Mouse (Mus musculus): ENCODE results near the gene Gm28043.
A peak's percentile ranks its signal among the peaks of the same experiment; 100 is the strongest.
"Not testable (repeated sequence)": the region's sequence is repeated elsewhere in the genome, so short reads cannot be mapped to it uniquely, and the experiment has no call there.

Gm28043 gene

GRCm38 (mm10) chr17:29682261-29682660, 67.6 kb downstream of the Gm28043 start:
- DNase-seq: no peak

- no peak for DNase-seq
Measured at GRCm38 (mm10) chr17:29683127-29683526, 68.5 kb downstream of the Gm28043 start.

DNA sequence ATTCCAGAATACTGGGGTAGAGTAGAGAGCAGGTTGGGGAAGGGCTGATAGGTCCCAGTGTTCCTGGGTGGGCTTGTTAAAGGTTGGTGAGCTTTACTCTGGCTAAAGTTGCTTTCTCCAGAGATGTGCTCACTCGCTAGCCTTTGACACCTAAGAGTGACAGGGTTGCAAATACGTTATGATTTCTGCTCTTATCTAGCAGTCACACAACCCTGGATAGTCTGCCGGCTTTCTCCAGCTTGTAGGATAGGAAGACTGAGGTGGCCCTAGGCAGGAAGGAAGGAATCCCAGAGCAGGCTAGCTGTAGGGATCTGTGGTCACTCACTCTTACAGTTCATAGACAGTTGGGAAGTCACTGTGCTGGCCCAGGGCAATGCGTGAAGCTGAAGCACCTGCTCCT, 69.6 kb downstream of the Gm28043 start:
- DNase-seq: no peak

- DNase-seq: no peak
Measured at GRCm38 (mm10) chr17:29686771-29687170, 72.1 kb downstream of the Gm28043 start.

GRCm38 (mm10) chr17:29687373-29687772, 72.7 kb downstream of the Gm28043 start:
- DNase-seq: no peak

DNA sequence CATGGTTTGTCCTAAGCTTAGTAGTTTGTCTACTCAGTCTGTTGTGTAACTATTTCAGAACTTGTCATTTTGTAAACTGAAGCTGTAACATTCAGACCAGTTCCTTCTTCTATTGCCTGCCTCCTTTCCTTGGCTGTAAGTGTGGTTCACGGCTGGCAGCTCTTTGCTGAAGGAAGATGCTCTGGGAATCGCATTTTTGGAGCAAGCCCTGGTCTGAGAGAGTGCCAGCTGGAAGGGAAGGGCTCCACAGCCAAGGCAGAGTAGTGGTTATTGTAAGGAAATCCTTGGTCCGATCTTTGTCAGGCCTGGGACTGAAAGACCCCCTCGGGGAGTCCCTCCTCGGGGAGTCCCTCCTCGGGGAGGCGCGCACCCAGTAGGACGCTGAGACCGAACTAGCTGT, 73.9 kb downstream of the Gm28043 start:
- peak; percentile 52 for DNase-seq

GRCm38 (mm10) chr17:29690257-29690656, 75.6 kb downstream of the Gm28043 start:
- no peak for DNase-seq

DNA sequence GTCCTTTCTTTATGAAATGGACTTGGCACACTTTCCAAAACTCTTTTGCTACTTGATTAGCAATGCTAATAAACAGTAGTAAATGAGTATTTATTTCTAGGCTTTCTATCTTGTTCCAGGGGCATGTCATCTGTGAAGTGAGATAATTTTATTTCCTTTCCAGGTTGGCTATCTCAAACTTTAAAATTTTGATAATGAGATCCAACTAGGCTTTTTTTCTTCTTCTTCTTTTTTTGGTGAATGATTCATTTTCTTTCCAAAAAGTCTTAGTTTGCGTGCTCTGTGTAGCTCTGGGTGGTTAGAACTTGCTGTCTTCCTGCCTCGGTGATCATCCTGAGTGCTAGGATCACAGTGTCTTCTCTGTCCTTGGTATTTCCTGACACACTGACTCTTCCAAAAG, 78.2 kb downstream of the Gm28043 start:
- no peak for DNase-seq

GRCm38 (mm10) chr17:29693571-29693970, 78.9 kb downstream of the Gm28043 start:
- DNase-seq: no peak

GRCm38 (mm10) chr17:29694516-29694915, 79.8 kb downstream of the Gm28043 start:
- DNase-seq: no peak

GRCm38 (mm10) chr17:29696940-29697339, 82.3 kb downstream of the Gm28043 start:
- no peak for DNase-seq

DNA sequence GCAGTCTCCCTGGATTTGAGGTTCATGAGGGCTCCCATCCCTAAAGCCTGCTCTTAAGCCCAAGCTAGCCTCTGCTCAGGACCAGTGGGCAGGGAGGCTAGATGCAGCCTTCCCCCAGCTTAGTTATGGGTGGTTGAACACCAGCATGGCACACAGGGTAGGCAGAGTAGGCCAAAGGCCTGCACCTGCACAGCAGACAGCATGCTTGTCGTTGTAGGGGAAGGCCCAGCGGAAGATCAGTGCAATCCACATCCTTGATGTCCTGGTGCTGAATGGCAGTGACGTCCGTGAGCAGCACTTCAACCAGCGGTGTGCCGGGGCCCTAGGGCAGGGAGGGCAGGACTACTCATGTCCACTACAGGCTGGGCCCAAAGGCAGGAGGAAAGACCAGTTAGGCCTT, 83.7 kb downstream of the Gm28043 start:
- no peak for DNase-seq

GRCm38 (mm10) chr17:29700573-29700972, 85.9 kb downstream of the Gm28043 start:
- no peak for DNase-seq

DNA sequence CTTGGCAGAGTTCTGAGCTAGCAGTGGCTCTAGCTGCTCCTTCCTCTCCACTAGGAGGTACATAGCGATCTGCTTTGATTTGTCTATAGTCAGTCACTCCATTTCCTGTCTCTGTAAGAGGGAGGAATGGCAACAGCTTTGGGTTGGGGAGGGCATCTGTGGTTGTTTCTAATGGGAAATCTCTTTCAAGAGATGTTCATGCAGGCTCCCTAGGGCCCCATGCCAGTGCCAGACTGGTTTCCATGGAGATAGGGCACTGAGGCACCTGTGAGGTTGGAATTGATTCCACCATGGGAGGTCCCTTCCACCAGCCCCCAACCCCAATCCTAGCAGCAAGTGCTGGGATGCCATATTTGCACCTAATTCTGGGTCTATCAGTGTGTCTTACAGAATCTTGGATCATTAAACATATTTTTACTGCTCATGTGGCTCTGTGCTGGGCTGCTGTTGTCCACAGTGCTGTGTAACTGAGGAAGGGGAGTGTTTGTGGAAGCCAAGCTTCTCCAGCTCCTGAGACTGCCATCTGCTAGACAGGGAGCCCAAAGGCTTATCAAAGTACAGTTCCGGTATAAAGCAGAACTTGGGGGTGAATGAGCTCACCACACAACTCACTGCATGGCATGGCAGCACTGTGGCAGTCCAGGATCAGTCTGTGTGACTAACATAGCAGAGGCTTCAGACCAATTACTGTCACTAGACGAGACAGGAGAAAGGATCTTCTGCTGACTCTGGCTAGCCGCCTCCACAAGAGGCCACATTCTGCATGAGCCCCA, 88.4 kb downstream of the Gm28043 start:
- DNase-seq: no peak

GRCm38 (mm10) chr17:29704781-29705180, 90.1 kb downstream of the Gm28043 start:
- peak; percentile 58 for DNase-seq

- no peak for DNase-seq
Measured at GRCm38 (mm10) chr17:29705881-29706280, 91.2 kb downstream of the Gm28043 start.

DNA sequence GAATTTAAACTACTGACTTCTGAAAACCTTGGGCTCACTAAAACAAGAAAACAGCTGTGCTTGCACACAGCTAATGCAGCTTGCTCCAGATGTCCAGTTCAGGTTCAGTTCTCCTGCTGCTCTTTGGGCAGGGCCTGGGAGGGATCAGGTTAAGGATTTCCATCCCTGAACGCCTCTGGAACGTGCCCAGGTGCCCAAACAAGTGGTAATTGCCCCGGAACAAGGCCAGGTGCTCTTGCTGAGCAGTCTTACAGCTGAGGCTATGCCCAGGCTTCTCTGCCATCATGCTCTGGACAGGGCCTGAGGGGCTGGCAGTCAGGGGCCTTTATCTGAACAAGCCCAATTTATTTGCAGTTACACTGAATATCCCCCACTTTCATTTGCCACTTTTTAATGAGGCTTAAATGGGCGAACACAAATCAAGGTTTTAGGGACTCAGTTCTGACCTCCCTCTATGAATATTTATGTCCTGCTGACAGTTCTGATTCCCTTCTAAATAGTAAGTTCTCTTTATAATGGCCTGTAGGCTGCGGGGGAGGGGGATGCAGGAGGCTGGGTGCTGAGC, 92.4 kb downstream of the Gm28043 start:
- DNase-seq: no peak

DNA sequence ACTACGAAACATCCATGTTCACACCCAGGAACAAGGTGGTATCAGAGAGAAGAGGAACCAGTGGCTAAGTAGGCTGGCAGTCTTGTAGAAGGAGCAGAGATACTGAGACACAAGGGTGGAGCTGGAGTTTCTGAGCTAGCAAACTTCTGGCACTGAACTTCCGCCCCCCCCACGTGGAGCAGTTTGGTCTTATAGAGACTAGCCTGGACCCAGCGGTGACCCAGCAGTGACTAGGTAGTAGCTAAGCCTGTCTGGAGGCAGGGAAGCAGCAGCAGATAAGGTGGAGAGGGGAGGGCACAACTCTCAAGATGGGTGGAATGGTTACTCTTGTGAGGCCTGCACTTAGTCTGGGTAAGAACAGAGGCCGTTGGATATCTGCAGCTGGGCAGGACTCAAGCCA, 94.1 kb downstream of the Gm28043 start:
- no peak for DNase-seq

GRCm38 (mm10) chr17:29710562-29711044, 95.9 kb downstream of the Gm28043 start:
- DNase-seq: no peak

DNA sequence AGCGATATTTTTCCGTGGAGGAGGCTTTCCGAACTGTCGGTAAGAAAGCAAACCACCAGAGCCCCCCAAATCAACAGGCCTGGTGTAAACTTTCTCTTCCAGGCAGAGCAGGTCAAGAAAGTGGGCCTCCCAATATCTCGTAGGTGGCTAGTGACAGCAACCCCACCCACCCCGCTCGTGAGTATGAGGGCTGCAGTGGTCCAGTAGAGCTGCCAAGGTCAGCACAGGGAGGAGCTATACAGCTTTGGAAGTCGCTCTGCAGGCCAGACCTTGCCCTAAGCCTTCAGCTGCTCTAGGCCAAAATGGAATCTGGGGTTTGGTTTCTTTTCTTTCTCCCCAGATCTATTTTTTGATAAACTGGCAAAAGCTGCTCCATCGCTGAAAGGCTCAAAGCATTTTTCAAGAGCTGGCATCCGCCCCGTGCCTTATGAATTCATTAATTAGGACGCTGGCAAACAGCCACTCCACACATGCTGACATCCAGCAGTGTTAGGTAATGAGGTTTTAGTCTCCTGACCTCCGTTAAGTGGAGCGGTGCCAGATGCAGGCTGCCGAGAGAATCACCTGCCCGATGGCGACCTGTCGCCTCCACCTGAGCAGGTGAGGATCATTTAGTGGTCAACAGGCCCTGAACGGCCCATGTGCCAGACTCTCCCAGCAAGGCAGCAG, 96.5 kb downstream of the Gm28043 start:
- peak; percentile 88 for DNase-seq

- no peak for DNase-seq
Measured at GRCm38 (mm10) chr17:29711745-29712431, 97.2 kb downstream of the Gm28043 start.

DNA sequence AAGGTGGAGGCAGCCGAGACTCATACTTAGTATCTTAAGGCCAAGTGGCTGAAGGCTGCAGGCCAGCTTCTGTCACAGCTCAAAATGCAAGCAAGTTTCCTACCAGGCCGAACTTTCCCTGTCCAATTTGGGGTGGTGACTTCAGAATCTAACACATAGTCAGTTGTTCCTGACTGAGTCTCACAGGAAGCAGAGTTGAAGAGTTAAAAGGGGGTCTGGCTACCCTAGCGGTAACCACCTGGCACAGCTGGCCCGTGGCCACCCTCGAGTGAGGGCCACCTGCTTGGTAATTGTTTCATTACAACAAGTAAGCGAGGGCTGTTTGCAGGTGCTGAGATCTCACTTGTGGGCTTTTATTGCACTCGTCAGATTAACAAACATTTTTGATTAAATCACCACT, 97.9 kb downstream of the Gm28043 start:
- DNase-seq: no peak

DNA sequence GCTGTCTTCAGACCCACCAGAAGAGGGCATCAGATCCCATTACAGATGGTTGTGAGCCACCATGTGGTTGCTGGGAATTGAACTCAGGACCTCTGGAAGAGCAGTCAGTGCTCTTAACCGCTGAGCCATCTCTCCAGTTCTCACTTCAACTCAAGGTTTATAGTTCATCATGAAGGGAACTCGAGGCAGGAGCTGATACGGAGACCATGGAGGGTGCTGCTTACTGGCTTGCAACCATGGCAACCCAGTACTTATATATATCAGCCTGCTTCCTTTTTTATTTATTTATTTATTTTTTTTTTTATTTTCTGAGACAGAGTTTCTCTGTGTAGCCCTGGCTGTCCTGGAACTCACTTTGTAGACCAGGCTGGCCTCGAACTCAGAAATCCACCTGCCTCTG, 99.1 kb downstream of the Gm28043 start:
- not testable (repeated sequence) for DNase-seq
